8 mouse cellular contexts compared by ENCODE assay signal in the genomic region with DNA sequence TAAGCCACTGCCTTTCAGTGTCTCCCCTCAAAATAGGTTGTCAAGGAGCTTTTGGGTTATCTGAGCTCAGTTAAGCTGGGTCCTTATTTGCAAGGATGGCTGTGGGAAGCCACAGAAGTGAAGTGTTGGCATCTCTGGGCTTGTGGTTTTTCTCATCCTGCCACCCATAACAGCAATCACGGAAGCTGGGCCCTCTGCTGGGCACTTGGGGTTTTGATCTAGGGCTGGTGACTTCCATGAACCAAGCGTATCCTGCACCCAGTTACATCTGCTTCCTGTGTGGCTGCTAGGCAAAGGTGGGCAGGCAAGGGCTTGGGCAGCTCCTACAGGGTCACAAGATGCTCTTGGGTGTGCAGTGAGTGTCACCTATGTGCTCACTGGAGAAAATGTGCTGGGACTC. TPM values are rescaled to one million over a fixed set of nuclear protein-coding genes. Genes with fewer than 3 reads are reported as not detected.
DNase-seq lines count a peak whose midpoint lies in the region; ATAC-seq and TF ChIP-seq lines count a peak whose summit lies in the region.

No protein-coding gene starts in this region.

- no peak overlapping the region for H3K9ac ChIP-seq in embryonic facial prominence, embryonic 11.5 days (replicated peaks; ENCODE audit: low read length)
- H3K9ac ChIP-seq in intestine, embryonic 15.5 days = no peak overlapping the region

- ATAC-seq in embryonic facial prominence, embryonic 11.5 days (replicated peaks; ENCODE audit: insufficient number of reproducible peaks, low FRiP score, low TSS enrichment, low read depth) = no peak
- no peak for ATAC-seq in intestine, embryonic 15.5 days

- H3K27me3 ChIP-seq in embryonic facial prominence, embryonic 11.5 days (ENCODE audit: control insufficient read depth, insufficient read depth, low read length) = no peaks in the 10 kb centered on the region
- no peaks in the 10 kb centered on the region for H3K27me3 ChIP-seq in embryonic facial prominence, embryonic 10.5 days (replicated peaks; ENCODE audit: low read depth, poor library complexity, severe bottlenecking)
- H3K27me3 ChIP-seq in thymus, adult 2 months (ENCODE audit: control insufficient read depth, insufficient read depth, low read length) = no peaks in the 10 kb centered on the region
- H3K27me3 ChIP-seq in intestine, embryonic 15.5 days (replicated peaks) = no peaks in the 10 kb centered on the region

- no peaks in the 10 kb centered on the region for H3K36me3 ChIP-seq in embryonic facial prominence, embryonic 11.5 days (replicated peaks; ENCODE audit: control insufficient read depth, insufficient read depth, low read depth, low read length)
- no peaks in the 10 kb centered on the region for H3K36me3 ChIP-seq in embryonic facial prominence, embryonic 10.5 days (replicated peaks)
- H3K36me3 ChIP-seq in thymus, adult 2 months (ENCODE audit: control insufficient read depth, insufficient read depth, low read length) = no peaks in the 10 kb centered on the region
- no peaks in the 10 kb centered on the region for H3K36me3 ChIP-seq in intestine, embryonic 15.5 days

- peak; percentile 54; the same call in 1 of the 2 replicates for TF ChIP-seq CTCF in thymus, adult 2 months (IDR thresholded peaks at IDR 0.05; ENCODE audit: borderline replicate concordance, control insufficient read depth, extremely low read depth, insufficient read depth, low read length, poor library complexity)

- no peak overlapping the region for H3K4me3 ChIP-seq in embryonic facial prominence, embryonic 11.5 days (ENCODE audit: low read depth, low read length)
- no peak overlapping the region for H3K4me3 ChIP-seq in embryonic facial prominence, embryonic 10.5 days
- no peak overlapping the region for H3K4me3 ChIP-seq in thymus, adult 2 months (ENCODE audit: control insufficient read depth, insufficient read depth, low read length)
- H3K4me3 ChIP-seq in intestine, embryonic 15.5 days (replicated peaks) = no peak overlapping the region

- WGBS in embryonic facial prominence, embryonic 11.5 days = 46% methylated on average over 2 of the region's 2 CpGs
- 54% methylated on average over 2 of the region's 2 CpGs for WGBS in embryonic facial prominence, embryonic 10.5 days
- WGBS in thymus, adult 2 months = 5% methylated on average over 2 of the region's 2 CpGs
- WGBS in intestine, embryonic 15.5 days = 54% methylated on average over 2 of the region's 2 CpGs

- DNase-seq in embryonic facial prominence, embryonic 11.5 days (ENCODE audit: low spot score) = peak; percentile 9
- no peak for DNase-seq in embryonic facial prominence, embryonic 10.5 days (ENCODE audit: low spot score)
- peak; percentile 7 for DNase-seq in ovary, postnatal 14 days (ENCODE audit: low spot score)
- DNase-seq in ovary, postnatal 36 days (ENCODE audit: low spot score) = no peak
- DNase-seq in layer of hippocampus, postnatal 10 days (ENCODE audit: low spot score in 2 of 2) = peak; percentile 55 to 61
- peak; percentile 56 for DNase-seq in thymus, adult 2 months
- no peak for DNase-seq in embryo, embryonic 10 days (ENCODE audit: low spot score)

- no peak overlapping the region for H3K27ac ChIP-seq in embryonic facial prominence, embryonic 11.5 days (replicated peaks; ENCODE audit: low read depth, low read length)
- no peak overlapping the region for H3K27ac ChIP-seq in embryonic facial prominence, embryonic 10.5 days (replicated peaks)
- H3K27ac ChIP-seq in thymus, adult 2 months (ENCODE audit: control insufficient read depth, insufficient read depth, low read length) = no peak overlapping the region
- no peak overlapping the region for H3K27ac ChIP-seq in intestine, embryonic 15.5 days

- no peak for TF ChIP-seq POLR2A in thymus, adult 2 months (IDR thresholded peaks at IDR 0.05; ENCODE audit: control insufficient read depth, extremely low read depth, insufficient read depth, low read length, poor library complexity)

- no peaks in the 10 kb centered on the region for H3K4me1 ChIP-seq in embryonic facial prominence, embryonic 11.5 days (ENCODE audit: control insufficient read depth, insufficient read depth, low read length)
- no peaks in the 10 kb centered on the region for H3K4me1 ChIP-seq in embryonic facial prominence, embryonic 10.5 days
- peaks cover 9% of the 10 kb centered on the region for H3K4me1 ChIP-seq in thymus, adult 2 months (replicated peaks; ENCODE audit: control insufficient read depth, insufficient read depth, low read length)
- H3K4me1 ChIP-seq in intestine, embryonic 15.5 days (replicated peaks) = no peaks in the 10 kb centered on the region

- no peak overlapping the region for H3K4me2 ChIP-seq in embryonic facial prominence, embryonic 11.5 days (ENCODE audit: low read depth, low read length)
- H3K4me2 ChIP-seq in intestine, embryonic 15.5 days (replicated peaks) = no peak overlapping the region

- H3K9me3 ChIP-seq in embryonic facial prominence, embryonic 11.5 days (replicated peaks; ENCODE audit: control insufficient read depth, low read length) = no peaks in the 10 kb centered on the region
- no peaks in the 10 kb centered on the region for H3K9me3 ChIP-seq in embryonic facial prominence, embryonic 10.5 days
- H3K9me3 ChIP-seq in intestine, embryonic 15.5 days = no peaks in the 10 kb centered on the region

RNA-seq across cellular contexts. Expression of a gene that starts 49.7 kb away (rescaled TPM):
- polyA plus RNA-seq in embryonic facial prominence, embryonic 11.5 days (2014; fragmentation: Nextera tagmentation; extraction: Ambion mirVana) = 0.10 and 0.28 TPM in 2 replicates
- 0.10 and 0.23 TPM in 2 replicates for polyA plus RNA-seq in embryonic facial prominence, embryonic 10.5 days (2016; fragmentation: Nextera tagmentation; extraction: Ambion mirVana)
- 10 to 100 TPM; 57.3 to 59.7 TPM for total RNA-seq in layer of hippocampus, postnatal 10 days (2021)
- 1.1 and 1.2 TPM in 2 replicates for polyA plus RNA-seq in thymus, adult 2 months (2012; rRNA removed)
- polyA plus RNA-seq in intestine, embryonic 15.5 days (2015; fragmentation: Nextera tagmentation; extraction: Ambion mirVana) = 0.53 and 0.67 TPM in 2 replicates

Comparison
In these comparisons a context has a peak if more than half of its experiments do, and no peak if none do; other contexts are left out.
1. DNase-seq: peak in embryonic facial prominence, embryonic 11.5 days (single experiment), ovary, postnatal 14 days (single experiment), layer of hippocampus, postnatal 10 days (2 of 2) and thymus, adult 2 months (single experiment); none in embryonic facial prominence, embryonic 10.5 days (single experiment), ovary, postnatal 36 days (single experiment) and embryo, embryonic 10 days (single experiment).